Mouse (Mus musculus) left cerebral cortex, postnatal 4 days (tissue): ENCODE measurements at regions not wholly inside any gene's neighbourhood (a gene's known extent, or its start where the extent isn't known, plus 50 kb on each side); places are given as distances from the start of the nearest gene placed in this dataset.

Experiments
- DNase-seq: peaks from one replicate; pipeline ENCODE4 v3.0.0-alpha.2; 2022
- intact Hi-C: fragments of 180-260 bp; cut with DNase I; formaldehyde crosslinking; loops from one replicate; pipeline ENCODE4 v1.15.1; 2025

- DNase-seq, result no peak
- intact Hi-C loops, result no loop called here
These were observed 107.7 kb upstream of the Gsc start for GRCm38 (mm10) chr12:104580796-104581195.

GRCm38 (mm10) chr12:104567622-104568021 is 94.5 kb upstream of the Gsc start:
- intact Hi-C loops, result no loop called here
- DNase-seq, result no peak

DNA sequence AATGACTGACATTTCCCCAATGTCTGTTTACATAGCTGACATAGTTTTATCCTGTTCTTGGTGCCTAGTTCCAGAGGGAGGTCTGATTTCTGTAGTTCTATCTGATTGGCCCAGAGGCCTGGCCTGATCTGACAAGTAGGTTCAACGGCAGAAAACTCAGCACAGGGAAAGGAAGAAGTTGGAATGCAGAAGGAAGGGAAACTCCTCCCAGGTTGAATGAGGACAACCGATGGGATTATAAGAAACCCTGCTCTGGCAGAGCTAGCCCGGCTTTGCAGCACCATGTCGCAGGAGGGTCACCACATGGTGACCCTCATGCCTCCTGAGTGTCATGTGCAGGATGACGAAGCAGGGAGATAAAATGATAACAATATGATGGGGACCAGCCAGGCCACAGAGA is 89.8 kb upstream of the Gsc start:
- no peak for DNase-seq
- intact Hi-C loops, result no loop called here

DNA sequence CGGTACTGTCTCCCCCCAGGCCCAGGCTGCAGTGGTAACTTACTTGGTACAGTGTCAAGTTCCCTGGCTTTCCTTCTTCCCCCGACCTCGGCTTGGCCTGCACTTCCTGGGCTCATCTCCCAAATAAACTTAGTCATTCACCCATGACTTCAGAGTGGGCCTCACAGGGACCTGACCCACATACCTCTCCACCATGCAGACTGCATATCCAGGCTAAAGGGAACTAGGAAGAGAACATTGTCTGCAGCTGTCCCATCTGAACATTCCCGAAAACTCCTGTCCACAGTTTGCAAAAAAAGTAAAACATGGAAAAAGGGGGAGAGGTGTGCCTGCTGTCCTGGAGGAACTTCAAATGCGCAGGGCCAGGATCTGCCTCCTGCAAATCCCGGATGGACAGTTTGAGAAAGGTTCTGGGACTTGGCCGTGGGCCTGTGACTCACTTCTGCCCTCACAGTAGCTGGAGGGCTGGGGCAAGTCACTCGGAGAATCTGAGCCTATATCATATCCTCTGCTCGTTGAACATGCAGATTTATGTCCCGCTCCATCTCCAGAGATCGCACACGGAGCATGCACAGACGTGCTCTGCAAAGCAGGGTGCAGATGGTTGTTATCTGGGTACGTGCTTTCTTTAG is 87.9 kb upstream of the Gsc start:
- intact Hi-C loops, result no loop called here
- no peak for DNase-seq

DNA sequence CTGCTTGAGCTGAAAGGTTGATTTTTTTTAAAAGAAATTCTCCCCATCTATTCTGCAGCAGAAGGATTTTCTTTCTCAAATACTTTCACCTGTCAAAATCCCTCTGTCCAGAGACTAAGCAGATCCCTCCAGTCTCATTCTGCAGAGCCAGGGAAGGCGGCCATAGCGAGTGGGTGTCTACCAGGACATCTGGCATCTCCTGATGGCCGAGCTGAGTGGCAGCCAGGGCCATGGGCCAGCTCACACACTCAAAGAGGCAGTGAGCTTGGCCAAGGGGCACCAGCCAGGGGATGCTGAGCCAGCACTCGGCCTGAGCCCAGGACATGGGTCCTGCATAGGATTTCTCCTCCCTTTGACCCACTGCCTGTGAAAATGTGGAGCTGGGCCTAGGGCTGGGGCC is 84.6 kb upstream of the Gsc start:
- intact Hi-C loops, result no loop called here
- DNase-seq, result peak; percentile 96

- intact Hi-C loops, result no loop called here
- DNase-seq, result peak; percentile 50
These were observed 84.2 kb upstream of the Gsc start for GRCm38 (mm10) chr12:104557307-104557706.

GRCm38 (mm10) chr12:104548586-104548985 is 75.5 kb upstream of the Gsc start:
- DNase-seq, result no peak
- intact Hi-C loops, result no loop called here

DNA sequence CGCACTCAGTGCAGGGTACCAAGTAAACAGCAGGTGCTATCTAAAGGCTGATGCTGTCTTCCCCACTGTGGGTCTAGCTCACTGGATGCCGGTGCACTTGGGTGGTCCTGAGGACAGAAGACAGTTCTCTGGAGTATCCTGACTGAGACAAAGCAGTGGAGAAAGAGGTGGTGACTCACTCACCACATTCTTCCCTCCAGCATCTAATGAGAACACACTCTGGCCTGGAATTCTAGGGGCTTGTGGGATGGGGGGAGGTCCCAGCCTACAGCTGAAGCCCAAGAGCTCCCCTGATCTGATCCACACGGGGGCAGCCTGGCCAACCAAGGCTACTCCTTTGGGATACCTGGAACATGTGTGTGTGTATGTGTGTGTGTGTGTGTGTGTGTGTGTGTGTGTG is 74.4 kb upstream of the Gsc start:
- DNase-seq, result no peak
- intact Hi-C loops, result no loop called here

DNA sequence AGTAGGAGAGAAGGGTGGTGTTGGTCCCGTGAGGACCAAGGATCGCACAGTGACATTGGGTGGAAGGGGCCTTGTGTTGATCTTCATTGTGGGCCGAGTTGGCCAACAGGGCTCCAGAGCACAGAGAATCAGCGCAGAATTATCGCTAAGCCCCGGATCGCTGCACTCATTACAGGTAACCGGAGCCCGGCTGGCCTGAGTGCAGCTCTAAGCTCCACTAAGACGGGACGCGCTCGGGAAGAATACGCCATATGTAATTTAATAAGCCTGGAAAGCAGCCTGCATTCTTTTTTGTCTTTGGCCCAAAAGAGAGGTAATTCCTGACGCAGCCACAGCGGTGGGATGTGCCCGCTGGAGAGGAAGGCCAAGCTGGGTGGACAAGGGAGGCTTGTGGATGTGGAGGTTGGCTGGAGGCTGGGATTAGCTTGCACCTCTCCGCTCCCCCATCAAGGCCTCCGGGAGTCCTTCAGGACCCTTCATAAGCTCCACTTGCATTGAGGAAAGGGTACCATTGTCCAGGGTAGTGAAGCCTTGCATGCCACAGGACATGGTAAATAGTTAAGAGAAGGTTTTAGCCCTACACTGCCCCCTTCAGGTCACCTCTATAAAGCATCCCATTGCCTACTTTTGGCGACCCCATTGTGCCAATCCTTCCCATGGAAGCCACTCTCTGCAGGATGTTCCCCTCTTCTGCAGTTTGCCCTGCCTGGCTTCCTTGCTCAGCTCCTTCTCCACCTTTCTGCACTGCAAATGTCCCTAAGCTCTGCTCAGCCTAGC is 73.1 kb upstream of the Gsc start:
- DNase-seq, result no peak

GRCm38 (mm10) chr12:104539911-104540310 is 66.8 kb upstream of the Gsc start:
- intact Hi-C loops, result no loop called here
- DNase-seq, result no peak

More for the DNA sequence above, 73.1 kb upstream of the Gsc start:
- intact Hi-C loops, result no loop called here

GRCm38 (mm10) chr12:104538436-104538835 is 65.3 kb upstream of the Gsc start:
- no peak for DNase-seq
- intact Hi-C loops, result no loop called here

GRCm38 (mm10) chr12:104531512-104532447 is 58.6 kb upstream of the Gsc start:
- DNase-seq, result no peak
- intact Hi-C loops, result no loop called here

DNA sequence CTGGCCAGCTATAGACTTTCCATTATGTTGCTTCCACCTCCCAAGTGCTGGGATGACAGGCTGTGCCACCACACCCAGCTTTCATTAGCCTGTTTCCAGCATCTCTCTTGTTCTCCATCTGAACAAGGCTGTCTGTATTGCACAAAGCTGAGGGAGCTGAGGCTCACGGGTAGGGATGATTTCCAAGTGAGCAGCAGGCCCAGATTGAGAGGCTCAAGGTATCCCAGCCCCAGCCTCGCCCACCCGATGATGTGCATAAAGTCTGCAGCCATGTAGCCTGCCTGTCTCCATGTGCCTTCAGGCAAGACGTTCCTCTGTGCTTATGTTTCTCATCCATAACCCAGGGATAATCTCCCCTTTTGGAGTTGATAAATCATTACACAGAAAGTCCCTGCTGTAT is 57.5 kb upstream of the Gsc start:
- no peak for DNase-seq
- intact Hi-C loops, result no loop called here
